Mouse (Mus musculus): Measurements from ENCODE around the gene Taf6. TPM values are rescaled to one million over a fixed set of nuclear protein-coding genes. Genes with fewer than 3 reads are reported as not detected.

The Taf6 gene
- 73.7 and 74.9 TPM in 2 replicates for polyA plus RNA-seq (2015; fragmentation: Nextera tagmentation; extraction: Ambion mirVana)

- peaks cover 3% of the 10 kb centered on the region; the same call in 1 of the 2 replicates for H3K36me3 ChIP-seq (ENCODE audit: control insufficient read depth, insufficient read depth, low read length)
- WGBS = under 1% methylated on average over 31 of the region's 31 CpGs
Measured at GRCm38 (mm10) chr5:138186950-138187638, at the start of gene Taf6, which contains the start of gene Cnpy4. Gene Taf6 (minus strand): TSS chr5:138187451. Gene Cnpy4 (plus strand): TSS chr5:138187485.

GRCm38 (mm10) chr5:138234224-138234623 lies 47.0 kb upstream of the Taf6 start:
- no peak overlapping the region for H3K9ac ChIP-seq (ENCODE audit: low read length)
- H3K36me3 ChIP-seq (ENCODE audit: control insufficient read depth, insufficient read depth, low read length) = no peaks in the 10 kb centered on the region
- no peaks in the 10 kb centered on the region for H3K4me1 ChIP-seq (ENCODE audit: control insufficient read depth, insufficient read depth, low read length)
- H3K4me2 ChIP-seq (ENCODE audit: low read depth, low read length) = no peak overlapping the region
- H3K27me3 ChIP-seq (ENCODE audit: control insufficient read depth, insufficient read depth, low read length) = no peaks in the 10 kb centered on the region
- no peak for ATAC-seq (ENCODE audit: insufficient read depth, low FRiP score)
- no peak overlapping the region for H3K27ac ChIP-seq (ENCODE audit: low read length)
- H3K9me3 ChIP-seq (replicated peaks; ENCODE audit: control insufficient read depth, low read length) = no peaks in the 10 kb centered on the region
- no peak overlapping the region for H3K4me3 ChIP-seq (replicated peaks; ENCODE audit: low read length)

More at GRCm38 (mm10) chr5:138186950-138187638, at the start of gene Taf6, which contains the start of gene Cnpy4:
- H3K27me3 ChIP-seq (ENCODE audit: control insufficient read depth, insufficient read depth, low read length) = no peaks in the 10 kb centered on the region
- peaks cover 13% of the 10 kb centered on the region; the same call in 1 of the 2 replicates for H3K4me1 ChIP-seq (ENCODE audit: control insufficient read depth, insufficient read depth, low read length)
- H3K27ac ChIP-seq (ENCODE audit: low read length) = peak within 1 kb of the TSS; percentile 83
- H3K9me3 ChIP-seq (replicated peaks; ENCODE audit: control insufficient read depth, low read length) = no peaks in the 10 kb centered on the region
- peak within 1 kb of the TSS; percentile 71 for H3K4me2 ChIP-seq (ENCODE audit: low read depth, low read length)
- peak within 1 kb of the TSS; percentile 91 for H3K9ac ChIP-seq (ENCODE audit: low read length)
- H3K4me3 ChIP-seq (replicated peaks; ENCODE audit: low read length) = peak within 1 kb of the TSS; percentile 78
- peak; percentile 86 for ATAC-seq (ENCODE audit: insufficient read depth, low FRiP score)

GRCm38 (mm10) chr5:138233778-138234177 lies 46.5 kb upstream of the Taf6 start:
- no peaks in the 10 kb centered on the region for H3K9me3 ChIP-seq (replicated peaks; ENCODE audit: control insufficient read depth, low read length)
- no peak for ATAC-seq (ENCODE audit: insufficient read depth, low FRiP score)
- 71% methylated on average over 2 of the region's 2 CpGs for WGBS
- no peak overlapping the region for H3K9ac ChIP-seq (ENCODE audit: low read length)
- no peaks in the 10 kb centered on the region for H3K4me1 ChIP-seq (ENCODE audit: control insufficient read depth, insufficient read depth, low read length)
- H3K4me3 ChIP-seq (replicated peaks; ENCODE audit: low read length) = no peak overlapping the region
- H3K27ac ChIP-seq (ENCODE audit: low read length) = no peak overlapping the region
- no peaks in the 10 kb centered on the region for H3K27me3 ChIP-seq (ENCODE audit: control insufficient read depth, insufficient read depth, low read length)
- no peaks in the 10 kb centered on the region for H3K36me3 ChIP-seq (ENCODE audit: control insufficient read depth, insufficient read depth, low read length)
- no peak overlapping the region for H3K4me2 ChIP-seq (ENCODE audit: low read depth, low read length)

GRCm38 (mm10) chr5:138229511-138229910 lies 42.3 kb upstream of the Taf6 start:
- no peaks in the 10 kb centered on the region for H3K27me3 ChIP-seq (ENCODE audit: control insufficient read depth, insufficient read depth, low read length)
- H3K27ac ChIP-seq (ENCODE audit: low read length) = no peak overlapping the region
- no peaks in the 10 kb centered on the region for H3K36me3 ChIP-seq (ENCODE audit: control insufficient read depth, insufficient read depth, low read length)
- H3K4me1 ChIP-seq (ENCODE audit: control insufficient read depth, insufficient read depth, low read length) = no peaks in the 10 kb centered on the region
- 88% methylated on average over 3 of the region's 3 CpGs for WGBS
- no peak overlapping the region for H3K4me2 ChIP-seq (ENCODE audit: low read depth, low read length)
- H3K4me3 ChIP-seq (replicated peaks; ENCODE audit: low read length) = no peak overlapping the region
- ATAC-seq (ENCODE audit: insufficient read depth, low FRiP score) = no peak
- H3K9me3 ChIP-seq (replicated peaks; ENCODE audit: control insufficient read depth, low read length) = no peaks in the 10 kb centered on the region
- no peak overlapping the region for H3K9ac ChIP-seq (ENCODE audit: low read length)

- no peak overlapping the region for H3K27ac ChIP-seq (ENCODE audit: low read length)
- 59% methylated on average over 3 of the region's 3 CpGs for WGBS
- H3K36me3 ChIP-seq (ENCODE audit: control insufficient read depth, insufficient read depth, low read length) = no peaks in the 10 kb centered on the region
- no peak overlapping the region for H3K4me2 ChIP-seq (ENCODE audit: low read depth, low read length)
- H3K9me3 ChIP-seq (replicated peaks; ENCODE audit: control insufficient read depth, low read length) = no peaks in the 10 kb centered on the region
- no peak for ATAC-seq (ENCODE audit: insufficient read depth, low FRiP score)
- H3K4me1 ChIP-seq (ENCODE audit: control insufficient read depth, insufficient read depth, low read length) = no peaks in the 10 kb centered on the region
- no peak overlapping the region for H3K9ac ChIP-seq (ENCODE audit: low read length)
- H3K4me3 ChIP-seq (replicated peaks; ENCODE audit: low read length) = no peak overlapping the region
- H3K27me3 ChIP-seq (ENCODE audit: control insufficient read depth, insufficient read depth, low read length) = no peaks in the 10 kb centered on the region
Measured at GRCm38 (mm10) chr5:138228026-138228425, 40.8 kb upstream of the Taf6 start.

- Histone ChIP-seq H3K27me3 (ENCODE audit: control insufficient read depth, insufficient read depth, low read length) (no peaks in the 10 kb centered on the region), H3K9me3 (replicated peaks; ENCODE audit: control insufficient read depth, low read length) (no peaks in the 10 kb centered on the region), H3K9ac (ENCODE audit: low read length) (no peak overlapping the region), H3K4me3 (replicated peaks; ENCODE audit: low read length) (no peak overlapping the region), H3K36me3 (ENCODE audit: control insufficient read depth, insufficient read depth, low read length) (no peaks in the 10 kb centered on the region), H3K4me2 (ENCODE audit: low read depth, low read length) (no peak overlapping the region), H3K4me1 (ENCODE audit: control insufficient read depth, insufficient read depth, low read length) (no peaks in the 10 kb centered on the region), H3K27ac (ENCODE audit: low read length) (no peak overlapping the region)
- 71% methylated on average over 2 of the region's 2 CpGs for WGBS
- ATAC-seq (ENCODE audit: insufficient read depth, low FRiP score) = no peak
Measured at GRCm38 (mm10) chr5:138227367-138227766, 40.1 kb upstream of the Taf6 start.

GRCm38 (mm10) chr5:138226491-138226890 lies 39.2 kb upstream of the Taf6 start:
- H3K9me3 ChIP-seq (replicated peaks; ENCODE audit: control insufficient read depth, low read length) = no peaks in the 10 kb centered on the region
- ATAC-seq (ENCODE audit: insufficient read depth, low FRiP score) = no peak
- H3K4me1 ChIP-seq (ENCODE audit: control insufficient read depth, insufficient read depth, low read length) = no peaks in the 10 kb centered on the region
- no peak overlapping the region for H3K9ac ChIP-seq (ENCODE audit: low read length)
- H3K27me3 ChIP-seq (ENCODE audit: control insufficient read depth, insufficient read depth, low read length) = no peaks in the 10 kb centered on the region
- no peak overlapping the region for H3K27ac ChIP-seq (ENCODE audit: low read length)
- no peaks in the 10 kb centered on the region for H3K36me3 ChIP-seq (ENCODE audit: control insufficient read depth, insufficient read depth, low read length)
- no peak overlapping the region for H3K4me3 ChIP-seq (replicated peaks; ENCODE audit: low read length)
- 69% methylated on average over 4 of the region's 4 CpGs for WGBS
- no peak overlapping the region for H3K4me2 ChIP-seq (ENCODE audit: low read depth, low read length)

- H3K27ac ChIP-seq (ENCODE audit: low read length) = no peak within 1 kb of the TSS
- no peak within 1 kb of the TSS for H3K9ac ChIP-seq (ENCODE audit: low read length)
- no peak within 1 kb of the TSS for H3K4me3 ChIP-seq (replicated peaks; ENCODE audit: low read length)
- H3K27me3 ChIP-seq (ENCODE audit: control insufficient read depth, insufficient read depth, low read length) = no peaks in the 10 kb centered on the region
- H3K9me3 ChIP-seq (replicated peaks; ENCODE audit: control insufficient read depth, low read length) = no peaks in the 10 kb centered on the region
- H3K4me1 ChIP-seq (ENCODE audit: control insufficient read depth, insufficient read depth, low read length) = no peaks in the 10 kb centered on the region
- 48% methylated on average over 2 of the region's 2 CpGs for WGBS
- H3K36me3 ChIP-seq (ENCODE audit: control insufficient read depth, insufficient read depth, low read length) = no peaks in the 10 kb centered on the region
- H3K4me2 ChIP-seq (ENCODE audit: low read depth, low read length) = no peak within 1 kb of the TSS
- no peak for ATAC-seq (ENCODE audit: insufficient read depth, low FRiP score)
Measured at GRCm38 (mm10) chr5:138225700-138226099, 38.4 kb upstream of the Taf6 start, which contains the start of gene Nxpe5. Gene Nxpe5 (plus strand): TSS chr5:138225898.

GRCm38 (mm10) chr5:138223287-138223686 lies 36.0 kb upstream of the Taf6 start:
- no peaks in the 10 kb centered on the region for H3K4me1 ChIP-seq (ENCODE audit: control insufficient read depth, insufficient read depth, low read length)
- WGBS = 49% methylated on average over 3 of the region's 3 CpGs

More at GRCm38 (mm10) chr5:138223287-138223686, 36.0 kb upstream of the Taf6 start:
- no peak overlapping the region for H3K9ac ChIP-seq (ENCODE audit: low read length)
- ATAC-seq (ENCODE audit: insufficient read depth, low FRiP score) = no peak
- H3K27ac ChIP-seq (ENCODE audit: low read length) = no peak overlapping the region
- H3K27me3 ChIP-seq (ENCODE audit: control insufficient read depth, insufficient read depth, low read length) = no peaks in the 10 kb centered on the region
- no peak overlapping the region for H3K4me3 ChIP-seq (replicated peaks; ENCODE audit: low read length)
- no peaks in the 10 kb centered on the region for H3K36me3 ChIP-seq (ENCODE audit: control insufficient read depth, insufficient read depth, low read length)
- no peaks in the 10 kb centered on the region for H3K9me3 ChIP-seq (replicated peaks; ENCODE audit: control insufficient read depth, low read length)
- H3K4me2 ChIP-seq (ENCODE audit: low read depth, low read length) = no peak overlapping the region
